Mouse (Mus musculus) heart, postnatal 0 days (tissue): Measurements from ENCODE around the gene Immp2l.

Source experiments
- CTCF ChIP-seq: IDR thresholded peaks from 2 replicates; pipeline ENCODE4 v1.5.1; 2016; ENCODE audit warnings: antibody characterized with exemption, control low read depth, low read depth
- EP300 ChIP-seq: IDR thresholded peaks from 2 replicates; pipeline ENCODE4 v1.6.1; 2016; ENCODE audit warnings: antibody characterized with exemption, low read depth

DNA sequence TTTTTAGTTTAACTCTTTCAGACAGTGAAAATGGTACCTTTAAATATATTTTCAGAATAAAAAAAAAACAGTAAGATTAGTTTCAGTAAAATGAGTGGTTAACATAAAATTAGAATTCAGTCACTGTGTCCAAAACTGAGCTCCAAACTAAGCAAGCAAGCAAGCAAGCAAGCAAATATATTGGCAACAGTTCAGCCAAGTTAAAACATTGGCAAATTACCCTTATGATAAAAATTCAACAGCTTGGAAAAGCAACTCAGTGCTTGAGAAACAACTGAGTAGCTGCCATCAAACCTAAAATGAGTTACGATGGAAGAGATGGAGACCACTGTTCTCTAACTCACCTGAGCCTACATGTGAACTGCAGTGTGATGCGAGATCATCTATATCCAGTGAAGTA is 926.8 kb downstream of the Immp2l start:
- TF ChIP-seq CTCF (no peak), EP300 (no peak)
